Mouse (Mus musculus) gastrocnemius, postnatal 14 days (tissue): ENCODE results near the gene Tob2. TPM values are rescaled to one million over a fixed set of nuclear protein-coding genes. Genes with fewer than 3 reads are reported as not detected.

ENCODE experiments used
- DNase-seq: peaks from one replicate; pipeline ENCODE4 v3.0.0; 2021; ENCODE audit warnings: mixed read lengths
- intact Hi-C: fragments of 180-260 bp; cut with DNase I; formaldehyde crosslinking; loops from one replicate; pipeline ENCODE4 v1.15.1; 2025; ENCODE audit warnings: low total_unique reads
- total RNA-seq, 2 experiments: library from RNA; stranded (reverse); gene quantifications; 2 replicates each; pipeline ENCODE4 v1.2.3; 2021

The Tob2 gene
- total RNA-seq, 2 experiments from 2014 or later = 44.8 to 106 TPM

DNA sequence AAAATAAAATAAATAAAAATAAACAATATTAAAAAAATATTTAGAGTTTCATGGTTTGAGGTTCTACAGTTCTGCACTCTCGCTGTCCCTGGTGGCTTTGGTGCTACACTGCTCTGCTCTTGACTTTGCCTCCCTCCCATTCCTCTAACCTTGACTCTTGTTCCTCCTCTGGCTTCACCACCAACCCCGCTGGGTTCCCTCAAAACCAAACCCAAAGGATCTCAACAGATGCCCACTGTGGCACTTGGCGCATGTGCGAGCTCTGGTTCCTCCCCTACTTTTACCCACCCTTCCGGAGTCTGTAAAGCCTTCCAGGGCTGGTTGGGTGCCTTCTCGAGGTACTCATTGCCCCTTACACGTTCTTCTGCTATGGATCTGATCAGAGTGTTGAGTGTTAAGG is 16.3 kb downstream of the Tob2 start:
- intact Hi-C loops = no loop called here
- DNase-seq = no peak

- intact Hi-C loops = no loop called here
- DNase-seq = no peak
Observed at GRCm38 (mm10) chr15:81840306-81840705, 18.3 kb downstream of the Tob2 start.

DNA sequence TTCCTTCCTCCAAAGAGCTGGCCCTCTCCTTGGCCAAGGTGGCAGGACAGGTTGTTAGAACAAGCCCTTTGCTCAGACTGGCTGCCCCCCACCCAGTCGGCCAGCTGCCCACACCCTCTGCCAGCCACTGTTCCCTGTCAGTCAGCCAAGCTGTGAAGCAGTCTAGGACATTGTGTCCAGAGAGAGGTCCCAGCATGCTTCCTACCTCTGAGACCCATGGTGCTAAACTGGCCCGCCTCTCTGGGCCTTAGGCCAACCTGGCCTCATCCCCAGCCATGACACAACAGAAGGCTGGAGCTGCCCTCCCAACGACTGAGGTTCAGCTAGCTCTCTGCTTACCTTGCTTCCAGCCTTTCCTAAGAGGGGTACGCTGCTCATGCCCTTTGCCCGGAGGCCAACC is 19.0 kb downstream of the Tob2 start:
- intact Hi-C loops = no loop called here
- peak; percentile 85 for DNase-seq

GRCm38 (mm10) chr15:81838554-81839235 is 19.9 kb downstream of the Tob2 start:
- DNase-seq = no peak
- intact Hi-C loops = no loop called here

DNA sequence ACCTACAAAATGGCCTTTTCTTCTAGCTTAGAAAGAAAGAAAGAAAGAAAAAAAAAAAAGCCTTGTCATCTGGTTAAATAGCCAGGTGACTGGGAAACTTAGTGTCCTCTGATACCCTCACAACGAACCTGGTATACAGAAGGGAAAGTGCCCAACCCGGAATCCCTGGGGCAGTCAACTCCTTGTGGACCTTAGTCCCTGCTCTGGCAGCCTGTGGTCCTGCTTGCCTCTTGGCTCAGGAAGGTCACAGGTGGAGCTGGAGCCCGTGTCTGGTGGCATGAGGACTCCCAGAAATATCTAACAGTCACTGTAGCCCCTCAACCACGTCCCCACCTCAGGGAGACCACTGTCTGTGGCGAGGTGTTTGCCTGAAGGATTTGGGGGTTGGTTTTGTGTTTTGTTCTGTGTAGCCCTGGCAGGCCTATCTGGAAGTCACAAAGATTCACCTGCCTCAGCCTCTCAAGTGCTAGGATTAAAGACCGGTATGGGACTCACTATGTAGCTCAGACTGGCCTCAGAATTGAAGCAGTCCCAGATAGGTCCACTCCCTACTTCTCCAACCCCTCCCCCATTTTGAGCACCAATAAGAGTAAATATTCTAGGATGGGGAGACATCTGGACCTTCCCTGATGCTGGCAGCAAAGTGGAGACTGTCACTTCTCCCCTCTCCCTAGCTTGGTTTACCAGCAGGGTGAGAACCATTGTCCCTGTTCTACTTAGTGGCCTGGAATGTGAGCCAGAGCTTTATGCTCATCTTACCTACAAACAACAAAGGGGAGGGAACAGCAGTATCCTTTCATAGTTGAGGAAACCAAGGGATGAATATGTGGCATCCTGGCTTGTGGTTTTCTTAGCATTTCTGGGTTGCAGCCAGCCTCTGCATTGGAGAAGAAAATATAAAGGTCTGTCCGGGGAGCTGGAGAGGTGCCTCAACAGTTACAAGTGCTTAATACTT is 21.4 kb downstream of the Tob2 start:
- DNase-seq = no peak
- intact Hi-C loops = no loop called here

- intact Hi-C loops = no loop called here
- peak; percentile 95 for DNase-seq
Observed at GRCm38 (mm10) chr15:81836124-81836821, 22.3 kb downstream of the Tob2 start.

- DNase-seq = no peak
- intact Hi-C loops = no loop called here
Observed at GRCm38 (mm10) chr15:81835007-81835880, 23.4 kb downstream of the Tob2 start.

GRCm38 (mm10) chr15:81834171-81834841 is 24.3 kb downstream of the Tob2 start:
- intact Hi-C loops = loop anchor here (5.0 kb wide), 2 partner anchors 68 to 83 kb away; no protein-coding TSS in a partner anchor
- peak; percentile 72 for DNase-seq

DNA sequence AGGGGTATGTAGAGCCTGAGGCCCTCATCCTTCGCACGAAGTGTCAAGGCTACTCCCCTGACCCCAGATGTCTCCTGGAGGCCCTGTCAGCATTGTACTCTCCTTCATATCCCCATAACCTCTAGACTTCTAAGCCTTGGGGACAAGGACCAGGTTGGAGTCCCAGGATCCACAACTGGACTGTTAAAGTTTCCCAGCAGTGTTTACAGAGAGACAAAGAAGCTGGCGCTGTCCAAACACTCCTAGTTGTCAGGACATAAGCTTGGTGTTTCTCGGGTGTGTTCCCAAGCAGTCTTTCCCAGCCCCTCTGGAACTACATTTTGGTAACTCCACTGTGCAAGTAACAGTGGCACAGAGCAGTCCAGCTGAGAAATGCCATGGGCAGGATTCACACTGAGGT is 25.1 kb downstream of the Tob2 start:
- no peak for DNase-seq
- intact Hi-C loops = loop anchor here (5.0 kb wide), 2 partner anchors 69 to 84 kb away; no protein-coding TSS in a partner anchor

DNA sequence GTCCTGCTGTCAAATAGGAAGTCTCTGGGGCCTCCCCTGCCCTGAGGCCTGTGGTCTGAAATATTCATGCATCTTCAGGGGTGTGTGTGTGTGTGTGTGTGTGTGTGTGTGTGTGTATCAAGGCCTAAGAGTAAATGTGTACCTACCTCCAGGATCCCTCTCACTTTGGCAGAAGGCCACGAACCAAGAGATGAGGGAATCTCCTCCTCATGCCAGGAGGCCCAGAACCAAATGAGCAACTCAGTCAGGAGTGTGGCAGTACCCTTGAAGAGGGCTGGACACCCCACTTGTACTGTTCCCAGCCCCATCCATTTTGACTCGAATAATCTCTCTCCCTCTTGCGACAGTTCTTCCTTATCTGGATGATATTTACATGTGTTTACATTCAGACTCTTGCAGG is 26.4 kb downstream of the Tob2 start:
- intact Hi-C loops = loop anchor here (5.0 kb wide), 2 partner anchors 70 to 85 kb away; no protein-coding TSS in a partner anchor
- peak; percentile 23 for DNase-seq

- DNase-seq = peak; percentile 94
- intact Hi-C loops = loop anchor here (5.0 kb wide), 2 partner anchors 71 to 86 kb away; no protein-coding TSS in a partner anchor
Observed at GRCm38 (mm10) chr15:81831136-81831825, 27.3 kb downstream of the Tob2 start.

DNA sequence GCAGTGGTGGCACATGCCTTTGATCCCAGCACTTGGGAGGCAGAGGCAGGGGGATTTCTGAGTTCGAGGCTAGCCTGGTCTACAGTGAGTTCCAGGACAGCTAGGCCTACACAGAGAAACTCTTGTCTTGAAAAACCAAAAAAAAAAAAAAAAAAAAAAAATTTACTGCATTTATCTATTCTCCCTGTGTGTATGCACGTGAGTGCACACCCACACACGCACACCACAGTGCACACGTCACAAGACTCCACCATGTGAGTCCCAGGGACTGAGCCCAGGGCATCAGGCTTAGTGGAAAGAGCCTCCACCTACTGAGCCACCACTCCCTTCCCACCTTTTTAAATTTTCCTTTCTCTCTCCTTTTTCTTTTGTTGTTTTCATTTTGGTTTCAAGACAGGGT is 28.1 kb downstream of the Tob2 start:
- intact Hi-C loops = loop anchor here (5.0 kb wide), 2 partner anchors 72 to 87 kb away; no protein-coding TSS in a partner anchor

GRCm38 (mm10) chr15:81829208-81829580 is 29.4 kb downstream of the Tob2 start:
- no peak for DNase-seq
- intact Hi-C loops = no loop called here

More for the DNA sequence above, 28.1 kb downstream of the Tob2 start:
- DNase-seq = no peak

DNA sequence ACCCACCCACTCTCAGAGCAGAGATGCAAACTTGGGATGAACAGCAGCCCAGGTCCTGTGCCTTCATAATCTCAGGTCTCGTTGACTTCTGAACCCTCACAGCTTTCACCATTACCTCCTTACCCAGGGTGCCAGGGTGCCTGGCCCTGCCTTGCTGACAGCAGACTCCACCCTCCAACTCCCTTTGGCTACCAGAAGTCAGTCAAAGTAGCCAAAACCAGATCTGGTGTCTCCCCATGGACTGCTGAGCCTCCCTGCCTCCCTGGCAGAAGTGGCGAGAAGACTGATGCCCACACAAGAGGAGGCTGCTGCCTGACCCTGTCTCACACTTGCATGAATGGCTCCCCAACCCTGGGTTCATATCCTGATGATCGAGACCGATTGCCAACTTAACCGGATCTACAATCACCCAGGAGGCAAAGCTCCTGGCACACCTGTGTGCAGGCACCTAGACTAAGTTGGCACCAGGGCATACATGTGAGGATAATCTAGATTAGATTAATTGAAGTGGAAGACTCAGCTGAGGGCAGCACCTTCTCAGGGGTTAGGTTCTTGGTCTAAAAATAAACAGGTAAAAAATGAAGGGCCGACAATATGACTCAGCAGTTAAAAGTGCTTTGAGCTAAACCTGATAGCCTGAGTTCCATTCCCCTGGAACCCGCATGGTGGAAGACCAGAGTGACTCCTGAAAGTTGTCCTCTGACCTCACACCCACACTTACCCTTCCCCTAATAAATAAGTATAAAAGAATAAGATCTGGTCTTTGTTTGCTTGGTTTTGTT is 30.0 kb downstream of the Tob2 start:
- intact Hi-C loops = no loop called here

DNA sequence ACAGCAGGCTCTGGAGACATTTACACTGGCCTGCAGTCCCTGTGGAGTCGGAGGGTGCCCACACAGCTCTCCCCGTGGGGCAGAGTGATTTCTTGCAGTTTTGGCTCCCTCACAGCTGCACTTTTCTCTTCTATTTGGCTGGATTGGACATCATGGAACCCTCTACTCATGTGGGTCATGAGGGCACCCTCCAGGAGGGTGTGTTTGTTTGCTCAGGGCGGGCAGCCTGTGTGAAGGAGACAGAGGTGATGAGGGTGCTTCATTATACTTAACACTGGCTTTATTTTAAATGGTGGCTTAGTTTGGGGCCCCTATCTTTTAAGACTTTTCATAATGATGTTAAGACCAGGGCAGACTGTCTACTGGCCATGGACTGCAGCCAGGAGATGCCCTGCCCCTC is 33.8 kb downstream of the Tob2 start:
- DNase-seq = no peak
- intact Hi-C loops = no loop called here

More for the DNA sequence above, 30.0 kb downstream of the Tob2 start:
- no peak for DNase-seq

DNA sequence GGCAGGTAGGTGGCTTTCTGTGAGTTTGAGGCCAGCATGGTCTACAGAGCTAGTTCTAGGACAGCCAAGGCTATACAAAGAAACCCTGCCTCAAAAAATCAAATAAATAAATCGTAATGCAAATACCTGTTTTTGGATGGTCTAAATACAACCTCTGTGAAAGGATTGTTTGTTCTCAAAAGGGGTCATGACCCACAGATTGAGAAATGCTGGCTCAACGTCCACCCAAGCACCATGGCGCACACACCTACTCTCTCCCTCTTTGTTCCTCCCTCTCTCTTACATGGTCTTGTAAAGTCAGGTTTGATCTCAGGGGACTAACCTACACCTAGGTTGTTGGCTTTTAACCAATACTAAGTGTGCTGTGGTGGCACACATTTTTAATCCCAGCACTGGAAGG is 36.0 kb downstream of the Tob2 start:
- DNase-seq = no peak
- intact Hi-C loops = no loop called here

GRCm38 (mm10) chr15:81818404-81818803 is 40.2 kb downstream of the Tob2 start:
- no peak for DNase-seq
- intact Hi-C loops = no loop called here
